Mouse (Mus musculus) embryonic fibroblast, embryonic 13.5 days (primary cell): Measurements from ENCODE around the gene Dhrs7. TPM values are rescaled to one million over a fixed set of nuclear protein-coding genes. Genes with fewer than 3 reads are reported as not detected.
"Not testable (repeated sequence)": the region's sequence is repeated elsewhere in the genome, so short reads cannot be mapped to it uniquely, and the experiment has no call there.

Experiments used
- H3K27ac ChIP-seq: 2 replicates; pipeline ENCODE4 v1.5.1; 2012; ENCODE audit warnings: low read length, control low read depth, inconsistent platforms; ENCODE audit not compliant: insufficient read depth
- H3K4me1 ChIP-seq: 2 replicates; pipeline ENCODE4 v1.6.1; 2011; ENCODE audit warnings: low read length; ENCODE audit not compliant: control insufficient read depth, insufficient read depth
- H3K4me3 ChIP-seq: 2 replicates; pipeline ENCODE4 v1.5.1; 2011; ENCODE audit warnings: mild to moderate bottlenecking, control low read depth, low read length; ENCODE audit not compliant: insufficient read depth
- CTCF ChIP-seq: IDR thresholded peaks from 2 replicates; pipeline ENCODE4 v1.5.1; 2011; ENCODE audit warnings: mild to moderate bottlenecking, control low read depth, low read length, moderate library complexity, borderline replicate concordance; ENCODE audit not compliant: insufficient read depth
- POLR2A ChIP-seq: IDR thresholded peaks from 2 replicates; pipeline ENCODE4 v1.6.1; 2011; ENCODE audit warnings: low read depth, mild to moderate bottlenecking, control low read depth, low read length, moderate library complexity
- polyA plus RNA-seq: library from polyadenylated mRNA; stranded (reverse); fragments of >200 nt; gene quantifications from 2 replicates; pipeline ENCODE4 v1.2.4, GENCODE M21; 2011; ENCODE audit warnings: low read depth; ENCODE audit not compliant: missing spikeins, insufficient read length

Dhrs7 gene
- 21.9 and 31.6 TPM in 2 replicates for polyA plus RNA-seq

DNA sequence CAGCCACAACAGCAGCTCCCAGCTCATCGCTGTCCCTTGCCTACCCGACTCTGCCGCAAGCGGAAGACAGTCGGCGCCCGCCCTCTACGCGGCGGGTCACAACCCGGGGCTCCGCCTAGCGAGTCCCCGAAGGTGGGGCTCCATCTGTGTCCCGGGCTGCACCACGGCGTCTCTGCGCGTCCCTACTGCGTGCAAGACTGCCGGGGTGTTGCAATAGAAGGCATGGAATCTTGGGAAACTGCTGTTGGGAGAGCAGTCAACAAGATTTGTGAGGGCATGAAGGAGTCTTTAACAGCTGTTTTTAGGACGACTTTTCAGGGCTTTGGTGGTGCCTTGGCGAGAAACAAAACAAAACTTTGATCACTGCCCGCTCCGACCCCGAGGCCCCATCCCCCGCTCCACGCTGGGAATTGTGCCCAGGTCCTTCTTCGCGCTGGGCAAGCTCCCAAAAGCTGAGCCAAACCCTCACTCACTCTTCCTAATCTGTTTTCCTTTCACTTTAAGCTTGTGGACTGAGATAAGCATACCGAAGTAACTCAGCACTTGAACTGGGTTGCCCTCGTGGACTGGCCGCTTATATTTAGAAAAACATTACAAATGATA is at the start of gene Dhrs7:
Gene Dhrs7, minus strand, starts transcription at position 175 of the 603 bp plus-strand sequence.
- TF ChIP-seq CTCF (no peak), POLR2A (peak; percentile 83)
- H3K4me3 ChIP-seq: peak within 1 kb of the TSS; percentile 81
- H3K4me1 ChIP-seq: no peaks in the 10 kb centered on the region
- peak within 1 kb of the TSS; percentile 84 for H3K27ac ChIP-seq

GRCm38 (mm10) chr12:72709981-72710380 is 45.3 kb upstream of the Dhrs7 start:
- Histone ChIP-seq H3K4me3 (no peak overlapping the region), H3K4me1 (no peaks in the 10 kb centered on the region), H3K27ac (no peak overlapping the region)
- TF ChIP-seq POLR2A: no peak
- no peak for TF ChIP-seq CTCF

GRCm38 (mm10) chr12:72704068-72704467 is 39.4 kb upstream of the Dhrs7 start:
- Histone ChIP-seq H3K4me3 (no peak overlapping the region), H3K4me1 (no peaks in the 10 kb centered on the region), H3K27ac (no peak overlapping the region)
- TF ChIP-seq CTCF (no peak), POLR2A (no peak)

DNA sequence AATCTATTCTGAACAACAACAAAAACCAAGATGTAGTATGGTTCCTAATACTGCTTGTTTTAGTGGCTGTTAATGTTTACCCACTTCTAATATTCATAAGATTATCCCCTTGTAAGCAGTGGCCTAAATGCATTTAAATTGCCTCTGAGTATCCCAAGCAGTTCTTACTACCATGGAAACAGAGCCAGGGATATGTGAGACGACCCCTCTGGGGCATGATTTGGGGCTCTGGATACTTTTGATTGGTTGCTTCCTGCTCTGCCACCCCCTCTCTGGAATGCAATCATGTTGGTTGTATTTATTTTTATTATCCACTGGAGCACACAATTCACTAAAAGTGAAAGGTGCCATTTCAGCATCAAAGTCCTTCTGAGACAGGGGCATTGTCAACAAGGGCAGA is 35.3 kb upstream of the Dhrs7 start:
- TF ChIP-seq CTCF (no peak), POLR2A (no peak)
- Histone ChIP-seq H3K27ac (no peak overlapping the region), H3K4me1 (no peaks in the 10 kb centered on the region), H3K4me3 (no peak overlapping the region)

DNA sequence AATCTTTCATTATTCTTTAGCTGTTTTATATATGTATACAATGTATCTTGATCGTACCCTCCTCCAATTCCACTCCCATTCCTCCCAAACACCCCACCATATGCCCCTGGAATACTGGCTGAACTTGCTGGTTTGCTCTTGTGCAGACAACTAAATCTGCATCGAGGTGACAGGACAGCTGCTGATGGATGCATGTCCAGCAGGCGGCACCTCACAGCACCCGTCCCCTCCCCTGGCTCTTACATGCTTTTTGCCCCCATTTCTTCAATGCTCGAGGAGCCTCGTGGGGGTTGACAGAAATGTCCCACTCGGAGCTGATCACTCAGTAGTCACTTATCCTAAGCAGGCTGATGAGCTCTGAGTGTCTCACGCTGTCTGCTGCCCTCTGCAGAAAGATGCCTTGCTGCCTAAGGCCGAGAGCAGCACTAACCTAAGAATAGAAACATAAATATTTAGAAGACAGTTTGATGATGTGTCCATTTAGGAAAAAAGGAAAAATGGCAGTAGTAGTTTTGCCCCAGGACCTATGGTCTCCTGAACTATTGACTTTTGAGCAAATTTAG is 30.3 kb upstream of the Dhrs7 start:
- Histone ChIP-seq H3K27ac (no peak overlapping the region), H3K4me3 (no peak overlapping the region), H3K4me1 (no peaks in the 10 kb centered on the region)
- TF ChIP-seq POLR2A (no peak), CTCF (peak; percentile 40; the same call in 1 of the 2 replicates)

DNA sequence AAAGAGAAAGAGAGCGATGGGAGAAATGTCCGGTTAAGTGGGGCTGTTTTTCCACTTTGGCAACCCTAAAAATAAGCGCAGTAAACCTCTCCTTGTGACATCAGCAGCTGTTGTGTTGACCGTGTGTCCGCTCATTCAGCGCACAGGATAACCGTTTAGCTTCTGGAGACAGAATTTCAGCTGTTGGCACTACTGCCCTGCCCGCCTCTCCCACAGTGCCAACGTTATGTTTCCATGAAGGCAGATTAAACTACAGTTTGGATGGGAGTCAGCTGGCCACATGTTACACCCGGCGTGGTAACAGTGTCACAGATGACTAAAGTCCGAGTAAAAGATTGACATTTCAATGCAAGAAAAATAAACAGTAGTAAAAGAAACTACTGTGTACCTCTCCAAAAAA is 29.7 kb upstream of the Dhrs7 start:
- no peak for TF ChIP-seq POLR2A
- no peak for TF ChIP-seq CTCF
- Histone ChIP-seq H3K4me3 (no peak overlapping the region), H3K27ac (no peak overlapping the region), H3K4me1 (no peaks in the 10 kb centered on the region)

- TF ChIP-seq POLR2A (no peak), CTCF (no peak)
- no peaks in the 10 kb centered on the region for H3K4me1 ChIP-seq
These were observed 29.2 kb upstream of the Dhrs7 start for GRCm38 (mm10) chr12:72693895-72694294.

DNA sequence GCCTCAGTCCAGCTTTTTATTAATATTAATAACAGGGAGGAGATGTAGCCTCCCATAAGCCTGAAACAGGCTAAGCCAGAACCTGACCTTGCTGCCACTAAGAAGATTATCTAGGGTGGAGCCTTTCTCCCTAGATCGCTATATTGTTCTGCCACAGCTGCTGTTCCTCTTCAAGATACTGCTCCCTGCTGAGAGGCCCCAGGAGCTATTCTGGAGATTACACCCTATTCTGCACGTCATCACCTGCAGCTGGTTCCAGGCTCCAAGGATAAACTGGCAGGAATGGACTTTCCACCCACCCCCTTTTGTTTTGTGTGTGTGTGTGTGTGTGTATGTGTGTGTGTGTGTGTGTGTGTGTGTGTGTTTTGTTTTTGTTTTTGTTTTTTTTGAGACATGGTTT is 23.6 kb upstream of the Dhrs7 start:
- H3K27ac ChIP-seq, H3K4me3 ChIP-seq, H3K4me1 ChIP-seq: not testable (repeated sequence)

More at GRCm38 (mm10) chr12:72693895-72694294, 29.2 kb upstream of the Dhrs7 start:
- H3K27ac ChIP-seq: no peak overlapping the region
- no peak overlapping the region for H3K4me3 ChIP-seq

DNA sequence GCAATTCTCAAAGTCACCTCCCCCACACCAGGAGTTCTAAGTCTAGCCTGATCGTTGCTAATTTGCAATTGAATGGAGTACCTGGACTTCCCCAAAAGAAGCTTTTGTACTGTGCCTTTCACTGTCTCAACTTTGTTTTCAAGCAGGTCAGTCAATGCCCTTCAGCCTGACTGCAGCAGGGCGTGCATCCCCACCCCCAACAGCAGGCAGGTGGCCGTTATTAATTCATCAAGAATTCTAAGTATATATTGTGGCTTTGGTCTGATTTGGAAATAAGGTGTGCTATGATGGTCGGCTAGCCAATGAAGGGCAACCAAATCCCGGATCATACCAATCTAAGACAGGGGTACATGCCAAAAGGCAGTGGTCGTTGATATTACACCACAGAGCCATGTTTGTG is 23.0 kb upstream of the Dhrs7 start:
- H3K4me3 ChIP-seq, H3K27ac ChIP-seq, H3K4me1 ChIP-seq: not testable (repeated sequence)

- H3K4me1 ChIP-seq, H3K27ac ChIP-seq, H3K4me3 ChIP-seq: not testable (repeated sequence)
These were observed 21.9 kb upstream of the Dhrs7 start for GRCm38 (mm10) chr12:72686566-72686965.

GRCm38 (mm10) chr12:72683612-72684011 is 18.9 kb upstream of the Dhrs7 start:
- Histone ChIP-seq H3K4me3 (no peak overlapping the region), H3K4me1 (no peaks in the 10 kb centered on the region), H3K27ac (no peak overlapping the region)
- TF ChIP-seq CTCF (no peak), POLR2A (no peak)
